Mouse (Mus musculus) CD4-positive, CD25-positive, alpha-beta regulatory T cell, adult 2 months (primary cell): ENCODE measurements around the gene Gm4756.
"Not testable (repeated sequence)": the region's sequence is repeated elsewhere in the genome, so short reads cannot be mapped to it uniquely, and the experiment has no call there.

Source experiments
- DNase-seq: peaks from one replicate; pipeline ENCODE4 v3.0.0-alpha.2; 2012; ENCODE audit warnings: low read depth, low spot score

Gm4756 gene

DNA sequence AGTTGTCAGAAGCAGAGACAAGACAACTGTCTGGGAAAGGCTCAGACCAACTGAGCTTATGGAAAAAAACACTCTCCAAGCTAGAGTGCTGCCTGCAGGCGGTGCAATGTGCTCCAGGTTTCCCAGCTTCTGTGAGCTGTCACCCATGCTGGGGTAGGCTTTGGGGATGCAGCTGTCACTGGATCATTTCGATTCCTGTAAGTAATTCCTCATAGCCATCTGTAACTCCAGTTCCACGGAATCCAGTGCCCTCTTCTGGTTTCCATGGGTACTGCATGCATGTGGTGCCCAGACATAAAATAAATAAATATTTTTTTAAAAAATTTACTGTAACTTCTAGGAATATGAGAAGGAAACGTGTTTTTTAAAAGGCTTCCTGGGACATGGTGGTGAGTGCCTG is 5.2 kb upstream of the Gm4756 start:
- DNase-seq, result peak; percentile 54

GRCm38 (mm10) chr12:72648921-72649320 is 540 bp downstream of the Gm4756 start:
- no peak for DNase-seq

DNA sequence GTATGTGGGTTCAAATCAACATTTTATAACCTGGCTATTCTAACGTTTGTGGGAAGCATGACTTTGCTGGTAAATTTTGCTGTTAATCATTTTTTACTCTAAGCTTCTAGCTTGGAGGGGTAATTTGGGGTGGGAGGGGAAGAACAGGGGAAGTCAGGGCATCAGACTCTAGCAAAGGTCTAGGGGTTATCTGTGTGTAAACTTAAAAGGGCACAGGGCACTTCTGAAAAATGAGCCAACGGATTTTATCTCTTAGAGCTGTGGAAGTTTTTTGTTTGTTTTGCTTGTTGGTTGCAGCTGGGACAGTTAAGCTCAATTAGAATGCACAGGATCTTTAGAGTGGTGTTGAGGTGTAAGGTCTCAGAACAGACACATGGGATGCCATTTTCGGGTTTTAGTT is 11.4 kb downstream of the Gm4756 start:
- DNase-seq, result no peak

GRCm38 (mm10) chr12:72628751-72629150 is 20.7 kb downstream of the Gm4756 start:
- DNase-seq, result no peak

DNA sequence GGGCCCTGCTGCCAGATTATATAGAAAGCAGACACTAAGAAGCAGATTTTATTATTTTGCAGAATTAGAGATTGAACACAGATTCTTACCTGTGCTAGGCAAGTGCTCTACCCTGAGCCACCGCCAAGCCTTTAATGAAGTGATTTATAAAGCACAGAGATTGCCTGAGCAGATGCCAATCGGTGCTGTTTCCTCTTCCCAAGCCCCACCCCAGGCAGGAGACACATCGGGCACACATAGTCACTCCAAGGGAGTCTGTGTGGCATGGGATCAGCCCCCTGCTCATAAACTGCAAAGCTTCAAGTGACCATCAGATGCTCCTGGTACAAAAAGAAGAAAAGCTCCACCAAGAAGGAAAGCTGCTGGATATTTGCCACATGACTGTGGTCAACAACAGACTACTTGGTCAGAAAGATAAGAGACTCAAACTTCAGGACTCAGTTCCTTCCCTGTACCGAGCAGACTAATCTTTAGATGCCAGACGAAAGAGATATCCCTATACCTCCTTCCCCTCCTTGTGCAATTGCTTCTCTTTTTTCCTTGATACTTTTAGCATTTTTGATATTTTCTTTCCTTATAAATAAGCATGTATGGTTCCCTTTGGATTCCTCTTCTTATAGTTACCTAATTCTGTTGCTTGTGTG is 26.5 kb downstream of the Gm4756 start:
- DNase-seq, result no peak

GRCm38 (mm10) chr12:72621441-72621840 is 28.0 kb downstream of the Gm4756 start:
- DNase-seq, result no peak

GRCm38 (mm10) chr12:72620856-72621255 is 28.6 kb downstream of the Gm4756 start:
- DNase-seq, result no peak

DNA sequence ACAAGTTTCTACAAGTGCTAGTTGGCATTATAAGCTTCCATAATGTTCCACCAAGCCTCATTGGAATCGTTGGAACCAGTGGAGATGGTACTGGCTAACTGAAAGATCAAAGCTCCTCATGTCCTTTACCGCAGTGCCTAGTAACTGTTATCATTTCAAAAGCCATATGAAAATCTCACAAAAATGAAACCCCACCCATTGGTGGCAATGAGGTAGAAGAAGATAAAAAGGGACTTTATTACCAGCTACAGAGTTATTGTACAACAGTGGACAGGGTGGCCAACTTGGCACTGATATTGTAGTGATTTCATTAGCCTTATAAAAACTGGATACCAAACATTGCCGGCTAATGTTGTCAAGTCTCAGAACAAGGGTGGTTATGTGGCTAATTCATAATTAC is 37.4 kb downstream of the Gm4756 start:
- no peak for DNase-seq

DNA sequence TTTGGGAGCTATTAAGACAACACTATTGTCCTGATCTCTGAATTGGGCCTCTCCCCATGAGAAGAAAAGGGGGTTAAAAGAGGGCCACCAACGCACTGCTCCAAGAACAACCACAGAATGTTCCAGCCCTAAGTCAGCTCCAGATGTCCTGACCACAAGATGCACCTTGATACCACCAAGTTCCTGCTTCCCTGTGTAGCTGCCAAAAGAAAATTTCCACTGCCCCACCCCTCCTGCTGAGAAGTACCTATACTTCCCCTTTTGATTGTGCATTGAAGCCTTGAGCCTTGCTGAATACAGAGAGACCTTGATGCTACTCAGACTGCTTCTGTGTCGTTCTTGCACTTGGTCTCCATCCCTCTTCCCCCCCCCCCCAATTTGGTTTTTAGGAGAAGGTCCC is 50.7 kb downstream of the Gm4756 start:
- DNase-seq, result not testable (repeated sequence)

DNA sequence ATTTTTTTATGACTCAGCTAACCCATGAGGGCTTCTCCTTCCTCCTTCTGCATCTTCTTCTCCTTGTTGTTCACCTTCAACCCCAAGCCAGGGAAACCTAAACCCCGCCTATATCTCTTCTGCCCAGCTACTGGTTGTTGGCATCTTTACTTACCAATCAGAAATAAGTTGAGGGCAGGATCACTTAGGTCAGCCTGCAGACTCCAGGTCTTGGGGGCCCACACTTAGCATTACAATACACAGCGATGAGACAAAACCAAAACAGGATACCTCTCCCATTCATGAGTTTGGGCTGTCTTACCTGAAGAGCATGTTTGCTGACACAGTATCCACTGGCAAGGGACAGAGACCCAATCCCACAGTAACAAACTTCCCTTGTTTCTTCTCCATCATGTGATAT is 55.5 kb downstream of the Gm4756 start:
- no peak for DNase-seq

DNA sequence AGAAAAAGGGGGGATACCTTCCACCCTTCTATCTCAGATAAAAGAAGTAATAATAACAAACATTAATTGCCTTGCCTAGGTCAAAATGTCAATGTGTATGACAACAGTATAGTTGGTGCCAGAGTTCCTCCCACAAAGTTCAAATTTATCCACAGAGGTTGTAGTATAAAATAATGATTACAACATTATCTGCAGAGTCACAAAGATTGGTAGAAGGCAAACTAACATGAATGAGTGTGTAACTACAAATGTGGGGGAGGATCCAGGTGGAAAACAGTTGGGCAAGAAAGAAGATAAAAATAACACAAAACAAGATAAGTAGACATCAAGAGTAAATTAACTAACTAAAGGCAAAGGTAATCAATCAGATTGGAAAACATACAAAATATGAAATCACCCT is 56.5 kb downstream of the Gm4756 start:
- DNase-seq, result no peak

GRCm38 (mm10) chr12:72585339-72585738 is 64.1 kb downstream of the Gm4756 start:
- no peak for DNase-seq

GRCm38 (mm10) chr12:72583099-72583498 is 66.4 kb downstream of the Gm4756 start:
- DNase-seq, result no peak

DNA sequence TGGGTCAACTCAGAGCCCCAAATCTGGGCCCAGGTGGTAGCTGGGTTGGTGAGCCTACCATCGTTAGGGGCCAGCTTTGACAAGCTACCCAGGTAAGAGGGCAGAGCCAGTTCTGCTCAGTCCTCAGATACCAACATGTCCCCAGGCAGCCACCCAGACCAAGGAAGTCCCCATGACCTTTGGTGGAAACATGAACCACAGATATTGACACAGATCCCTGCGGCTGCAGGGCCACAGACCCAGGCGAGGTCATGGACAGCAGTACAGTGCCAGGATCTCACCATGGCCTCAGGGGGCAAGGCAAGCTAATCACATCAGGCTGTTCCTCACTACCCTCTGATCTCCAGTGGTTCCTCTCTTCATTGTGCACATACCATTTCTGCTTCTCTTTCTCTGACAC is 67.4 kb downstream of the Gm4756 start:
- DNase-seq, result no peak

- no peak for DNase-seq
Observed at GRCm38 (mm10) chr12:72564281-72564795, 85.1 kb downstream of the Gm4756 start.

DNA sequence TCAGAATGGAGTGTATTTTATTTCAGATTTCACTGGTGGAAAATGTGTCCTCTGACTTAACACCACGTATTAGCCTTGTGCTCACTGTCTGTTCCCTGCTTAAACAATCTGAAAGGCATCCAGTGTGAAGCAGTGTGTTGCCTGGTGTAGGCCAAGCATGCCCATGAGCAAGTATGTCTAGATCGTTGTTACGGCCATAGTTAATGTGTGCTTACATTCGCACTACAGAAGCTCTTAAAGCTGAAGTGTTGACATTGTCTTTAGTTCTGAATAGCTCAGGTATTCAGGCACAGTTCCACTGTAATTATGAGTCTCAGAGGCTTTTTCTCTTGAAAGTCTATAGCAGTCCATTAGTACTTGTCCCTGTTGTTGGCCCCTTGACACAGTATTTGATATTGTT is 95.1 kb downstream of the Gm4756 start:
- no peak for DNase-seq

GRCm38 (mm10) chr12:72538571-72538970 is 110.9 kb downstream of the Gm4756 start:
- no peak for DNase-seq

DNA sequence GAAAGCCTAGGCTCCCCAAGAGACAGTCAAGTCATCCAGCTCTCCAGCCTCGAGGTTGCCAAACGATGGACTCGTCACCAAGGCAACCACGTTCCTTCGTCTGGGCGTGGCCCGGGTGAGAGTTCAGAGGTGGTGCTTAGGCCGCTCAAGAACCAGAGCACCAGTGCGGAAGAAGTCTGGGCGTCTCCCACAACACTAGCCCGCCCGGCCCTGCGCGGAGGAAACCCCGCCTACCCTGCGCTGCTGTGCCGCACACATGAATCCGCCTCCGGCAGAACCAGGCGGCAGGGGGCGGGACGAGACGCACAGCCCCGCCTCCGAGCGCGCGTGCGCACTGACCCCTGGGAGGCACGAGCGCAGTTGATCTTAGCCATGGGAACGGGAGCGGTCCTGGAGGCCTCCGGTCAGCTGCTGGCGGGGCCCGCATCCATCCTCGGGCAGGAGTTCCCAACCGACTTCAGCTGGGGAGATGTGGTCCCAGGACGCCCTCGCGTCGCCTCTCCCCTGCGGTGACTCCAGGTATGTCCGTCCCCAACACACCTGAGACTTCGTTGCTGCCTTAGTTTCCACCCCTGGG is 113.4 kb downstream of the Gm4756 start, which contains the start of gene Pcnx4:
Pcnx4 (plus strand) TSS at position 363 of the 577 bp plus-strand sequence.
- peak; percentile 99 for DNase-seq

DNA sequence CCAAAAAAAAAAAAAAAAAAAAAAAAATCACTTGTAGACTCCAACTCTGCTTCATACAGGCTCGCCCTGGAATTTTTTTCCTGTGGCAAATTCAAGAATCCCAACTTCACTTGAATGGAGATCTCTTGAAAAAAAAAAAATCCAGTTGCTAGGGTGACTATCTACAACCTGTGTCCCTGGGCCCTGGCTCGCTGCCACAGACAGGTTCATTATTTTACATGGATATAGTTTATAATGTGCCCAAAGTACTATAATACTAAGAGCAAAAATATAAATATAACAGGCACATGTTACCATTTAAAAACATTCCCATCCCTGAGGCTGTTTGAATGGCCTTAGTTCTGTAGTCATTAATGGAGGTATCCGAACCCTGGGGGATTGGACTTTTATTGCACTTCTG is 113.9 kb downstream of the Gm4756 start:
- no peak for DNase-seq

DNA sequence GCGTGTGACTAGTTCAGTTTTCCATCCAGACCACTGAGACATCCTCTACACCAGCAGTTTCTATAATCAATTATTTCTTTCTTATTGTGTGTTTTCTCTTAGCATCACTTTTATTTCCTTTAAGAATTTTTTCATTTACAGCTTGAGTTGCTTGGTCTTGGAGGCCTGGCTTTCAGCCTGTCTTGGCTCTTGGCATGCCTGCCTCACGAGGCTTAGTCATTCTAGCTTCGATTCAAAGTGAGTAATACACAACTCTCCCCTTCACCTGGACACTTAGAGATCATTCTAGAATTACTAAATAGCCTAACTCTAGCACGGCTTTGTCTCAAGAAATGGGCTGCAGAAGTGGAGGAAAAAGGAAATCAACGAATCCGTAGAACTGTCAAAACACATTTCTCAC is 115.5 kb downstream of the Gm4756 start:
- DNase-seq, result no peak

- no peak for DNase-seq
Observed at GRCm38 (mm10) chr12:72532303-72532702, 117.2 kb downstream of the Gm4756 start.
